Comparison of ENCODE assay signal across 8 mouse cellular contexts in the genomic region with DNA sequence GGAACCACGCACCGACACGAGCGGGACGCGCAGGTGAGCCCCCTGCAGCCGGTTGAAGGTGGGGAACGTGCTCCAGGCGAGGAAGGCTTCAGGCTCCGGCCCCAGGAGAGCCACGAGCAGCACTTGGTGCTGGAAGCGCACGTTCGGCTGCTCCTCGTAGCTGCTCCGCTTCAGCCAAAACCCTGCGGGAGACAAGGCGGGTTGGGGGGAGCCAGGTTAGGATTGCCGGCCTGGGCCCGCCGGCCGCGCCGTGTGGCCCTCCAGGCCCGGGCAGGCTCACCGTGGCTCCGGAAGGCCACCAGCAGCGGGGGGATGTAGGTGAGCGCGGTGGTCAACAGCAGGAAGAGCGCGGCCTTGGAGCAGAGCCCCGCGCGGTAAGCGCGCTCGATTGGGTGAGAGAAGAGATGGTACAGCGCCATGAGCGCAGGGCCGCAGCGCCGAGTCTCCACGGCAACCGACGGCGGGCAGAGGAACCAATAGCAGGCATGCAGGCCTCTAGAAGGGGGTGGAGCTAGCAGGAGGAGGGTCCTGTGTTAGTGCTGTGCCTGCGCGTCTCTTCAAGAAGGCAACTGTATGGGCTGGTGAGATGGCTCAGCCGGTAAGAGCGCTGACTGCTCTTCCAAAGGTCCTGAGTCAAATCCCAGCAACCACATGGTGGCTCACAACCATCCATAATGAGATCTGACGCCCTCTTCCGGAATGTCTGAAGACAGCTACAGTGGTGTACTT. TPM values are rescaled to one million over a fixed set of nuclear protein-coding genes. Genes with fewer than 3 reads are reported as not detected.
DNase-seq lines count a peak whose midpoint lies in the region; ATAC-seq and TF ChIP-seq lines count a peak whose summit lies in the region.

A gene (minus strand): TSS at position 534 of the 729 bp plus-strand sequence.

- under 1% methylated on average over 53 of the region's 53 CpGs for WGBS in cerebellum, adult 2 months
- WGBS in forebrain, postnatal 0 days, result 2% methylated on average over 52 of the region's 53 CpGs
- WGBS in lung, embryonic 15.5 days, result under 1% methylated on average over 49 of the region's 53 CpGs
- whole genome bisulfite sequencing in thymus, adult 2 months, result 3% methylated on average over 53 of the region's 53 CpGs

- ATAC-seq in forebrain, postnatal 0 days, result peak; percentile 100
- peak; percentile 99 for ATAC-seq in lung, embryonic 15.5 days (ENCODE audit: borderline replicate concordance, extremely low read depth, low FRiP score, low TSS enrichment)

- peak; percentile 35; the same call in 1 of the 2 replicates for TF ChIP-seq CTCF in cerebellum, adult 2 months (IDR thresholded peaks at IDR 0.05; ENCODE audit: borderline replicate concordance, insufficient read depth, low read depth, low read length)
- peak; percentile 50 for TF ChIP-seq CTCF in forebrain, postnatal 0 days (IDR thresholded peaks at IDR 0.05; ENCODE audit: low read depth)
- TF ChIP-seq CTCF in thymus, adult 2 months (IDR thresholded peaks at IDR 0.05; ENCODE audit: borderline replicate concordance, control insufficient read depth, extremely low read depth, insufficient read depth, low read length, poor library complexity), result no peak

- peak within 1 kb of the TSS; percentile 62 for H3K9ac ChIP-seq in forebrain, postnatal 0 days
- peak within 1 kb of the TSS; percentile 66 for H3K9ac ChIP-seq in lung, embryonic 15.5 days

- H3K4me3 ChIP-seq in cerebellum, adult 2 months (replicated peaks; ENCODE audit: insufficient read depth, low read depth, low read length), result peak within 1 kb of the TSS; percentile 86
- peak within 1 kb of the TSS; percentile 59 for H3K4me3 ChIP-seq in forebrain, postnatal 0 days (ENCODE audit: low read depth, low read length)
- peak within 1 kb of the TSS; percentile 81 for H3K4me3 ChIP-seq in lung, embryonic 15.5 days
- H3K4me3 ChIP-seq in thymus, adult 2 months (ENCODE audit: control insufficient read depth, insufficient read depth, low read length), result peak within 1 kb of the TSS; percentile 58

- peak; percentile 56; the same call in 1 of the 2 replicates for TF ChIP-seq POLR2A in cerebellum, adult 2 months (IDR thresholded peaks at IDR 0.05; ENCODE audit: borderline replicate concordance, insufficient read depth, low read length)
- TF ChIP-seq POLR2A in thymus, adult 2 months (IDR thresholded peaks at IDR 0.05; ENCODE audit: control insufficient read depth, extremely low read depth, insufficient read depth, low read length, poor library complexity), result 0 out of 2 replicates have a peak, but pooled peaks have one; percentile 41

- DNase-seq in MN1 (ENCODE audit: low spot score), result peak; percentile 98
- DNase-seq in cerebellum, adult 2 months, result peak; percentile 93 to 96
- DNase-seq in forebrain, postnatal 0 days, result peak; percentile 93
- DNase-seq in heart, postnatal 36 days, result peak; percentile 82 to 84
- DNase-seq in layer of hippocampus, adult 8-10 months (ENCODE audit: low spot score in 2 of 2), result peak; percentile 87 to 90
- DNase-seq in ovary, adult 18-20 months (ENCODE audit: low spot score), result peak; percentile 89
- peak; percentile 88 for DNase-seq in thymus, adult 2 months

- peak within 1 kb of the TSS; percentile 87 for H3K27ac ChIP-seq in cerebellum, adult 2 months (ENCODE audit: insufficient read depth, low read length)
- H3K27ac ChIP-seq in forebrain, postnatal 0 days (ENCODE audit: low read depth, low read length), result peak within 1 kb of the TSS; percentile 80
- H3K27ac ChIP-seq in lung, embryonic 15.5 days, result peak within 1 kb of the TSS; percentile 76
- H3K27ac ChIP-seq in thymus, adult 2 months (ENCODE audit: control insufficient read depth, insufficient read depth, low read length), result no peak within 1 kb of the TSS

- H3K27me3 ChIP-seq in cerebellum, adult 2 months (ENCODE audit: control insufficient read depth, insufficient read depth, low read length), result no peaks in the 10 kb centered on the region
- no peaks in the 10 kb centered on the region for H3K27me3 ChIP-seq in forebrain, postnatal 0 days (ENCODE audit: insufficient read depth, low read length)
- no peaks in the 10 kb centered on the region for H3K27me3 ChIP-seq in lung, embryonic 15.5 days
- H3K27me3 ChIP-seq in thymus, adult 2 months (ENCODE audit: control insufficient read depth, insufficient read depth, low read length), result no peaks in the 10 kb centered on the region; the same call in 1 of the 2 replicates

- intact Hi-C loops in heart, postnatal 36 days (cut with DNase I), result loop anchor here (2.0 kb wide), 1 partner anchor 57 kb away; a partner anchor contains a TSS

- H3K36me3 ChIP-seq in forebrain, postnatal 0 days (ENCODE audit: insufficient read depth), result no peaks in the 10 kb centered on the region
- H3K36me3 ChIP-seq in lung, embryonic 15.5 days, result no peaks in the 10 kb centered on the region
- H3K36me3 ChIP-seq in thymus, adult 2 months (ENCODE audit: control insufficient read depth, insufficient read depth, low read length), result no peaks in the 10 kb centered on the region

- no peaks in the 10 kb centered on the region for H3K9me3 ChIP-seq in forebrain, postnatal 0 days (ENCODE audit: low read length)
- no peaks in the 10 kb centered on the region for H3K9me3 ChIP-seq in lung, embryonic 15.5 days

- H3K4me1 ChIP-seq in cerebellum, adult 2 months (ENCODE audit: control insufficient read depth, insufficient read depth, low read length), result peaks cover 3% of the 10 kb centered on the region; the same call in 1 of the 2 replicates
- peaks cover 13% of the 10 kb centered on the region; the same call in 1 of the 2 replicates for H3K4me1 ChIP-seq in forebrain, postnatal 0 days (ENCODE audit: insufficient read depth)
- H3K4me1 ChIP-seq in lung, embryonic 15.5 days, result peaks cover 23% of the 10 kb centered on the region
- peaks cover 7% of the 10 kb centered on the region for H3K4me1 ChIP-seq in thymus, adult 2 months (replicated peaks; ENCODE audit: control insufficient read depth, insufficient read depth, low read length)

- peak within 1 kb of the TSS; percentile 84 for H3K4me2 ChIP-seq in forebrain, postnatal 0 days (ENCODE audit: low read depth)
- H3K4me2 ChIP-seq in lung, embryonic 15.5 days, result peak within 1 kb of the TSS; percentile 99

RNA-seq across cellular contexts. Expression of the gene that starts here (rescaled TPM):
- polyA plus RNA-seq in cerebellum, adult 2 months (2012; rRNA removed), result 15.1 and 15.8 TPM in 2 replicates
- total RNA-seq in forebrain, postnatal 0 days (2014; rRNA removed), result 15.9 and 19.9 TPM in 2 replicates
- polyA plus RNA-seq in forebrain, postnatal 0 days (2015; fragmentation: Nextera tagmentation; extraction: Ambion mirVana), result 12.3 and 14.7 TPM in 2 replicates
- 1 to 10 TPM; 1.3 to 2.6 TPM for total RNA-seq in heart, postnatal 36 days (2021)
- total RNA-seq in layer of hippocampus, adult 8-10 months (2022), result 10 to 100 TPM; 11.2 to 13.8 (median 12.7) TPM
- polyA plus RNA-seq in lung, embryonic 15.5 days (2015; fragmentation: Nextera tagmentation; extraction: Ambion mirVana), result 18.1 and 18.2 TPM in 2 replicates
- 2.4 and 2.8 TPM in 2 replicates for polyA plus RNA-seq in thymus, adult 2 months (2012; rRNA removed)
